Mouse (Mus musculus) liver, embryonic 14.5 days (tissue): ENCODE measurements around the gene Gm4894.

Experiments
- CTCF ChIP-seq: IDR thresholded peaks from 2 replicates; pipeline ENCODE4 v1.5.1; 2016; ENCODE audit warnings: antibody characterized with exemption, low read depth, control low read depth
- EP300 ChIP-seq: IDR thresholded peaks from 2 replicates; pipeline ENCODE4 v1.6.1; 2016; ENCODE audit warnings: antibody characterized with exemption, low read depth

- TF ChIP-seq EP300: no peak
- TF ChIP-seq CTCF: no peak
Observed at GRCm38 (mm10) chr9:49307576-49307975, 57.2 kb downstream of the Gm4894 start.
